Mouse (Mus musculus) v-Abl transformed pro-B cells (cell line): Measurements from ENCODE around the gene Slc35e2.

Source experiments
- in situ Hi-C, 2 experiments: fragments of 400-800 bp; cut with MboI; formaldehyde crosslinking; loops; one replicate each; pipeline ENCODE4 v1.15.1; 2025; ENCODE audit not compliant: unreplicated experiment in 2 of 2

The Slc35e2 gene

DNA sequence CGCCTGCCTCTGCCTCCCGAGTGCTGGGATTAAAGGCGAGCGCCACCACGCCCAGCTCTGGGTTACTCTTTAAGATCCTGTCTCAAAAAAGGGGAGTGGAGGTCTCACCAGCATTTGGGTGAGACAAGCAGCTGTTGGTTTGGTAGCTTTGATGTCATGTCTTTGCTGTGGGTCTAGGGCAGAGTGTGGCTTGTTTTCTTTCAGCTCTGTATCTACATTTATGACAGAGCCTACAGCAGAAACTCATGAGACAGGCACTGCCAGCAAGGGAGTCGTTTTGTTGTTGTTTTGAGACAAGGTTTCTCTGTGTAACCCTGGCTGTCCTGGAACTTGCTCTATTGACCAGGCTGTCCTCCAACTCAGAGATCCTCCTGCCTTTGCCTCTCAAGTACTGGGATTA lies 2.6 kb downstream of the Slc35e2 start:
- in situ Hi-C loops, result no loop called here

DNA sequence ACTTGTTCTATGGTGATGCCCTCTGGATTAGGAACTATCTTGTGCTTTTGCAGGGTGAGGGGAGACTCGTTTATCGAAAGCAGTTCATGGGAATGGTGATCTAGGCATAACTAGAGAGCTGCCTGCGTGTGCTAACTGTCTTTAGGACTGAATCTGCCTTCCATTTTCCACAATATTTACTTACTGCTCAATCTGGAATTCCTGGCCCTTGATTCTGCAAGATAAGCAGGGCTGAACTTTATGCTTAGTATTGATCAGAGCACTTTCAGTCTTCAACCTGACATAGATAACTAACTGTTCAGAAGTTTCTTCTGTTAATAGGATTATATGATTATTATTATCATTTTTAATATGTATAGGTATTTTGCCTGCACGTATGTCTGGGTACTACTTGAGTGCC lies 3.9 kb downstream of the Slc35e2 start:
- in situ Hi-C loops, result no loop called here

DNA sequence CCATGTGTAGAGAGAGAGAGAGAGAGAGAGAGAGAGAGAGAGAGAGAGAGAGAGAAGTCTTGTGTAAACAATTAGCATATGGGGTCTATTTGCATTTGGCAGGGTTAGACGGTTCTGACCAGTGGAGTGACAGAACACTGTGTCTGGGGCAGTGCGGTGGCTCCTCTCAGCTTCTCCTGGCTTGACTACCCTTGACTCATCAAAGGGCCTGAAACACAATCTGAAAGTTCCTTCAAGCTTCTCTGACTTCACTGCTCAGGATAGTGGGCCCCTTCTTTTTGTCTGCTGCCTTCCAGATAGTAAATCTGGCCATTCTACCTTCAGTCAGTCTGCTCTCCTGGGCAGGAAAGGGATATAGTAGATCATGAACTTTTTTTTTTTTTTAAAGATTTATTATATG lies 5.6 kb downstream of the Slc35e2 start:
- in situ Hi-C loops, result no loop called here

DNA sequence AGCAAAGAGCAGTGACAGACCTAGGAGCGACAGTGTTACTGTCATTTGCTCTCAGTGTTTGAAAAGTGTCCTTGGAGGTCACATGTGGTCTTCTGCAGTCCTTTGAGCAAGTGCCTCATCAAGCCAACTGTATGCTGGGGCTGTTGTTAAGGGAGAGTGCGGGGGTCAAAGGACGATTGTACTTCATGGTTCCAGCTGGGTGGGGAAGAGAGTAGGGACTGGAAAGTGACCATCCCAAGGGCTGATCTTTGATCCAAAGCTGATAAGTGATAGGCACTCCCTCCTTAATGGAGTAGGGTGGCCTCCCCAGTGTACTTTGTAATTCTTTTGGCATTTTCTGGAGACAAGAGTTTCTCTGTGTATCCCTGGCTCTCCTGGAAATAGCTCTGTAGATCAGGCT lies 10.6 kb downstream of the Slc35e2 start:
- in situ Hi-C loops, result no loop called here

DNA sequence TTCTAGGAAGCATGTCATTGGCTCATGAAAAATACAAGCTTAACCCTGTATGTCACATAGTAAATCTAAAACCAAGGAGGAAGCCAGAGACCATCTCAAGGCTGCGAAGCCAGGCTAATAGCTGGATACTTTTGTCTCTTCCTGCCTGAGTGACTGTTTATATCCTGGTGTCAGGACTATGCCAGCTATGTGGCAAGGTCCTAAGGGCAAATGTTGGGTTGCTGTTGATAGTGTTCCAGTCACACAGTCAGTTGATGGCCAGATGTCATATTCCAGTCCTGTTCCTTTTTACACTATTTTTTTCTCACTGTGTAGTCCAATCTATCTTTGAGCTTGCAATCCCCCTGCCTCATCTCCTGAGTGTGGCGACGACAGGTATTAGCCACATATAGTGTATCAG lies 12.0 kb downstream of the Slc35e2 start:
- in situ Hi-C loops, result no loop called here

DNA sequence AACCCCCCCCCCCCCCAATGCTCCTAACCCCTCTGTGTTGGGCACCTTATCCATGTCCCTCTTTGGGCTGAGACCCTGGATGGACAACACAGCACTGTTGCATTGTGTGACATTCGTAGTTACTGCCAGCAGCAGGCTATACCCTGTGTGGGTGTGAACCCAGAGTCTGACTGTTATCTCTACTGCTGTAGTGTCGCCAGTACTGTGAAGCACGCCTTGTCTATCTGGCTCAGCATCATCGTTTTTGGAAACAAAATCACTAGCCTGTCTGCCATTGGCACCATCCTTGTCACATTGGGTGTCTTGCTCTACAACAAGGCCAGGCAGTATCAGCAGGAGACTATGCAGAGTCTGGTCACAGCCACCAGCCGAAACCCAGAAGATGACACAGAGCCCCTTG lies 17.1 kb downstream of the Slc35e2 start:
- in situ Hi-C loops, result no loop called here

DNA sequence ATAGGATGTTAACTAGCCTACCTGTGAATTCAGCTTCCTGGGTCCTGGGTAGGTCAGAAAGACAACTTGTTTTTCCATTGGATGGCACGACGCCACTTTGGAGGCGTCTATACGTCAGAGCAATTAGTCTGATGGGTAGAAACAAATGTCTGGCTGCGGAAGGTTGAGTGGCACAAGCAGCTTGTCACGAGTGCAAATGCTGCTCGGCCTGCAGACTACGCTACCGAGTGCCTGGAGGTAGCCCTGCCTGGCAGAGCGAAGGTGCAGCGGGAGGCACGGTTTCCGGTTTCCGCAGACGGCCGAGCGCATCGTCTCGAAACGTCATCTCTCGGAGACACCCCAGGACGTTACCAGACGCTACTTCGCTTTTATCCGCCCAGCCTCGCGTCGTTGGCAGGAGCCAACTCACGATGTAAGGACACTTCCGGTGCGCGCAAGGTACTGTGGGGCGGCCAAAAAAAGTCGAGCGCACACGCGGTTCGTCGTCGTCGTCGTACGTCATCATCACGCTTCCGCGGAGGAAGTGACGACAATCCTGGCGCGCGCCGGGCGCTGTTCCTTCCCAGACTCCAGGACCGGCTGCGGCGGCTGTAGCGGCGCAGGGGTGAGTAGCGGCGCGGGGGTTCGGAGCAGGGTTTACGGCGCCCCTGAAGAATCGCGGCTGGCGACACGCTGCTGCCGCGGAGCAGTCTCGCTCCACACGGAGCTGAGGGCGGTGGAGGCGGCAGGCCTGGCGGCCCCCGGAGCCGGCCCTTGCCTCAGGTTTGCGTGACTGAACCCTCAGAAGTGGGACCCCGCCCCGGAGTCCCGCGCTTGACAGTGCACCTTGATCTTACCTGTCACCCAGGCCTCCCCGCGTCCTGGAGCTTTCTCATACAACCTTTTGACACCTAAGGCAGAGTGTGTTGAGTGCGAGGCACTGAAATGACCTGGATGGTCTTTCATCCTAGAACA lies 23.4 kb downstream of the Slc35e2 start, which contains the start of gene Cdk11b:
Cdk11b (plus strand) TSS at position 517 of the 954 bp plus-strand sequence.
- in situ Hi-C loops, result no loop called here

DNA sequence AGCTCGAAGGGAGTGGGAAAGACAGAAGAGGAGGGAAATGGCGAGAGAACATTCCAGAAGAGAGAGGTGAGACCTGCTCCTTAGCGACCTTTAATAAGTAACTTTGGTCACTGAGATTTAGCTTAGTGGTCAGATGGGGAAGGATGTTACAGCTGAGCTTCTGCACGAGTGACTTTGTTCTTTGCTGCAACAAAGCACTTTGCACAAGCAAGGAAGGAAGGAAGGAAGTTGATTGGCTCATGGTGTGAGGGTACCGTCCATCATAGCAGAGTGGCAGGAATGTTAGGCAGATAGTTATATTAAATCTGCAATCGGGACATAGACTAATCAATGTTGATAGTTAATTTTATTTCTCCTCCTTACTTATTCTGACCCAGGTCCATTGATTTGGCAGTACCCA lies 29.1 kb downstream of the Slc35e2 start:
- in situ Hi-C loops, result no loop called here

DNA sequence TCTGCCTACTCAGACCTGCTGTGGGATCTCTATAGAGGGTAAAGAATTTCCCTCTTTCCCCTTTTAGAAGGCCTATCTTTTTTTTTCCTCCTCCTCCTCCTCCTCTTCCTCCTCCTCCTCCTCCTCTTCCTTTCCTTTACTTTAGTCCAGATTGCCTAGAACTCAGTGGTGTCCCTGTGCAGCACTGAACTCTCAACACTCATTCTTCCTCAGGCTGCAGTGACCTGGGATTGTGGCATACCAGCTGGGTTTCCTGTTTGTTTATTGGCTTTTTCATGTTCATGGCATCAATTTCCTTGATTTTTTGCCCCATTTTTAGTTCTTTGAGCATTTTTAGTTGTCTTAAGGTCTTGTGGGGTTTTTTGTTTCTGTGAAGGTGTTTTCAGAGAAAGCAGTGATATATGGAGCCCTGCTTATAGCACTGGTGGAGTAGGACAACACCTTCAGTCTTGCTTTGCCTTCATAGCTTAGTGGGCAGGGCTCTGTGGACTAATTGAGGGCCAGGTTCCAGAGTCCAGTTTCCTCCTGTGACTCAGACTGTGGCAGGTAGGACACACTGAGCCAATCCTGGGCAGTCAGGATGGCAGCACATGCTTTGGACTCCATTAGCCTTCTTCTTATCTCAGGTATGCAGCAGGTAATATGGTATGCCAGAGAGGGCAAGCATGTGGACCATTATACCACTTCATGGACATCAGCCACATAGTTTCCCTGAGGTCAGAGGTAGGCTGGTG lies 34.7 kb downstream of the Slc35e2 start:
- in situ Hi-C loops, result no loop called here

DNA sequence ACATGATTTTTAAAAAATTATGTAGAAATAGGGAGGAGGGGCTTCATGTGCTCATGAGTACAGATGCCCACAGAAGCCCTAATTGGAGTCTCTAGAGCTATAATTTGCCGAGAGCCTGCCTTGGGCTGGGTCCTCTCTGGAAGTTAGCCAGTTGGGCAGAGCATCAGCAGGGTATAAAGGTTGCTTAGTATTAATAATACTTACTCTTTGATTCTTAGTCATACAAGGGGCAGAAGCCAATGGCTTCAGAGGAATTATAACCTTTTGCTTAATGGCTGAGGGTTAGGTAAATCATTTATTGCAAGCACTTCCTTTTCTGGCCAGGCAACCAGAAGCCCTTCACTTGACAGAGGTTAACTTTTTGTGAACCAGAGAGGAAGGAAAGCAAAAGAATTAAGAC lies 42.3 kb downstream of the Slc35e2 start:
- in situ Hi-C loops, result loop anchor here in 1 of 2 experiments (10.0 kb wide), 1 partner anchor 131 kb away; the partner anchor contains the start of gene Vwa1

DNA sequence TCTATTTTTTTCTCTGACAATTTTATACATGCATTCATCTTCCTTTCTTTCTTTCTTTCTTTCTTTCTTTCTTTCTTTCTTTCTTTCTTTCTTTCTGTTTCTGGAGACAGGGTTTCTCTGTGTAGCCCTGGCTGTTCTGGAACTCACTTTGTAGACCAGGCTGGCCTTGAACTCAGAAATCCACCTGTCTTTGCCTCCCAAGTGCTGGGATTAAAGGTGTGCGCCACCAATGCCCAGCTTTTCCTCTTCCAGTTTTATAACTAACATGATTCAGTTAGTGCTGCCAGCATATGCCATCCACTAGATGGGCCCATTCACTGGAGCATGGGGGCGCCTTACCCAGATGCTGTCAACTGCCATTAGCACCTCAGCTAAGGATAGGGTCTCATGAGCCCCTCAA lies 44.1 kb downstream of the Slc35e2 start, which contains the start of gene Gm10563:
Gm10563 (minus strand) TSS at position 101 of the 400 bp plus-strand sequence.
- in situ Hi-C loops, result loop anchor here (5.0 to 10.0 kb wide), 2 partner anchors 122 to 129 kb away; partner anchors contain the start of gene Vwa1 (in 1 of the 2)

DNA sequence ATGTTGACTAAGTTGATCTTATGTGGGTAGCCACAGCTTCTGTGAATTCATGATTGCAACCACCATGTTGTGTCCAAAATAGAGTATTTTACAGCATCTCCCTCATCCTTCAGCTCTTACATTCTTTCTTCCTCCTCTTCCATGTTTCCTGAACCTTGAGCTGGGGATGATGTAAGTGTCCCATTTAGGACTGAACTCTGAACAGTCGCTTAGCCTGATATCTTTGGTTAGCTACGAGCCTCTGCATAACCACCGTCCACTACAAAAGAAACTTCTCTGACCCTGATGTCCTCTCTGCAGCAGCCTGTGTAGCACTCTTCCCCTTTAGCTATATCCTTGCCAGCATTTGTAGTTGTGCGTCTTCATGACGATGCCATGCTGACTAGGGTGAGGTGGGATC lies 44.5 kb downstream of the Slc35e2 start:
- in situ Hi-C loops, result loop anchor here (5.0 to 10.0 kb wide), 2 partner anchors 122 to 129 kb away; partner anchors contain the start of gene Vwa1 (in 1 of the 2)

DNA sequence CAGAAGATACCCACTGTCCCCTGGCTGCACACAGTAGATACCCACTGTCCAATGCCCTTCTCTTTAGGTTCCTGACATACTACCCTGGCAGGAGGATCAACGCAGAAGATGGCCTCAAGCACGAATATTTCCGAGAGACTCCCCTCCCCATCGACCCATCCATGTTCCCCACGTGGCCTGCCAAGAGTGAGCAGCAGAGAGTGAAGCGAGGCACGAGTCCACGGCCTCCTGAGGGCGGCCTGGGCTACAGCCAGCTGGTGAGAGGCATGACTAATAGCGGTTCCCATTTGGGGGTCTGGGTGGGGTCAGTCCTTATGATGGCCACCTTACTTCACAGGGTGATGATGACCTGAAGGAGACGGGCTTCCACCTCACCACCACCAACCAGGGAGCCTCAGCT lies 48.1 kb downstream of the Slc35e2 start:
- in situ Hi-C loops, result loop anchor here (5.0 to 10.0 kb wide), 2 partner anchors 118 to 125 kb away; partner anchors contain the start of gene Vwa1 (in 1 of the 2)

DNA sequence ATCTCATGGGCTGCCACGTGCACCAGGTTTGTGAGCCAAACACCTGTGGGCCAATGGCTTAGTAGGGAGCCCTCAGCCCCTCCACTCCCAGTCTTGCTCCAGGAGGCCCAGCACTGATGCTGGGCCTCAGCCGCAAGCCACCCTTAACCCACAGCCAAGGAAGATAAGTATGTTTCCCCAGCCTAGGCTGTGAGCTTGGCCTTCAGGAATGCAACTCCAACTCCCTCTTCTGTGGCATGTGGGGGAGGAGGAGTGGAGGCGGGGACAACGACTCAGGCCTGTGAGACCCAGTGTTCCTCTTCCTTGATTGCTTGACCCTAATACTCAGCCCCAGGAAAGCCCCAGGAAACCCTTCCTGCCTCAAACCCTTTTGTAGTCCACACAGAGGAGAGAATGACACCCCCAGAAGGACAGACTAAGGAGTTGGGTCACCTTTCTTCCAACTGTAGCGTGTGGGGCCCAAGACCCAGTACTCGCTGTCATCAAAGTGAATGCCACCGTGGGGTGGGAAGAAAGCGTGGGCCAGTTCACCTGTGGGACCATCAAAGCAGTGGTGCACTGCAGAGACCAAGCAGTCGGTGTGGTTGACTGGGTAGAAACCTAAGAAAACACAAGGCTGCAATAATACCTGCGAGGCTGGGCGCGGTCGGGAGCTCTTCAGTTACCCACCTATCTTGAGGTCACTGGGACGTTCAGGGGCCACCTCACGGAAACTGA lies 50.5 kb downstream of the Slc35e2 start:
- in situ Hi-C loops, result no loop called here

DNA sequence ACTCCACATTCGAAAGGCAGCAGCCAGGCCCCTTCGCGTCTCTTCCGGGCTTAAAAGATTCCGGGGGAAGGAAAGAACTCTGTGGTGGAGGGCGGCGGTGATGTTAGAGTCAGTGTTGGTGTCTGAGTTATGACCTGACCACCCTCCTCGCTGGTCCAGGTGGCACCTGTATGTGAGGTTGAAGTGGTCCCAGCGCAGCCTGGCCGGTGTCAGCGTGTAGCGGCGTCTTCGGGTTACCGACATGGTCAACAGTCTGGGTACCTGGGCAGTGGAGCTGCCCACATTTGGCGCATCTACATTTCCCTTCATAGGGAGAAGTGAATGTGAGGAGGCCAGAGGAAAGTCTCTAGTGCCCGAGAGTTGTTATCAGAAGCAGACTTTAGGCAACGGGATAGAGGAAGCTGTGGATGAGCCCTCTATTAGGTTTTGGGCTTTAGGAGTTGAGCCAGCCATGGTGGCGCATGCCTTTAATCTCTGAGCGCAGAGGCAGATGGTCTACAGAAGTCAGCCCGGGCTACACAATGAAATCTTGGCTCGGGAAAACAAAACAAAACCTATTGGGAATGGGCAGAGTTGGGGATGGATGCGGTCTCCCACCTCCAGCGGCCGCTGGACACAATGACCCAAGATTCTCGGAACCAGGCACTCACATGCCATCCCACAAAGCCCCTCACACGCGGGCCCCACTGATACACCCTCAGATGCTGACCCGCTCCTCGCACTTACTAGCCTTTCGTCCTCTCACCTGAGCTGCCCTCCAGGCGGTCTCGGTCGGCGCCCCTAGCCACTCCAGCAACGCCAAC lies 51.3 kb downstream of the Slc35e2 start:
- in situ Hi-C loops, result no loop called here

DNA sequence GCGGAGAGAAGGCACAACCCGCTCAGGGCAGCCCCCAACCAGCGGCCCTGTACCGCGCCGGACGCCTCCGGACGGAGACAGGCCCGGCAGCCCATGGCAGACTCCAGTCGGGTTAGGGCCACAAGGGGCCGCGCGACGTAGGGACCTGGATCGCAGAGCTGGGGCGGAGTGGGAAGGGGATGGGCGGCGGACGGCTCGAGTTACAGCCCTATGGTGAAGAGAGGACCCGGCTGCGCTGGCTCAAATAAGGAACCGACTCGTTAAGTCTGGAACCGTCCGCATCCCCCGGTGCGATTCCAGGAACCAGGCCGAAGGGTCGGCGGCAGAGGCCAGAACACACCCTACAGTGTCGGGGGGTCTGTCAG lies 51.9 kb downstream of the Slc35e2 start, which contains the start of gene Mmp23:
Mmp23 (minus strand) TSS at position 299 of the 365 bp plus-strand sequence.
- in situ Hi-C loops, result no loop called here

DNA sequence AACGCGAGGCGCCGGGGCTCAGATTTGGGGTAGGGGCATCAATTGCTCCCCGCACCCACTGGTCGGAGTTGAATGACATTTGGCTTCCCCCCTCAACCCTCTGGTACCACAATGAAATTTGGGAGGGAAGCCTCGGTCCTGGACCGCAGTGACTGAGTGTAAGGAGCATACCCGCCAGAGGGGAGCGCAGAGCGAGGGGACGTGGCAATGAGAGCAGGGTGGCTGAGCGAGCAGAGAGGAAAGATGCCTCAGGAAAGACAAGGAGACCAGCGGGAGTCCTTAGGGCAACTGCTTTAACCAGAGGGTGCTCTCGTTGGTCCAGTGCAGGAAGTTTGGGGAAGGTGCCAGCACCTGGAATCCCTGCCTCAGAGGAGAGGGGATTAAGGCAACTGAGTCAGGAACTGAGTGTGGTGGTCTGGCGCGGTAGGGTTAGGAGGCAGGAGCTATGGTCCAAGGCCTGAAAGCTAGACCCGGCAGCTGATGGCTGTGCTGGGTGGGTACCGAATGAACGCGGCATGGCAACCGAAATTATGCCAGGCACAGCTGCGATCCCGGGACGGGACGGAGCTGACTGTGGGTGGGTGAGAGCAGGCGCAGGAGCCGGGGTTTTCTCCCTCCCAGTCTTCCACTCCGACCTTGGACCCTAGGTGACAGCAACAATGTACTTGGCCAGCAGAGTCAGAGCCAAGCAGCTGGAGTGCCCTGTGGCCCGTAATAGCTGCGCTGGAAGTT lies 52.4 kb downstream of the Slc35e2 start:
- in situ Hi-C loops, result no loop called here

DNA sequence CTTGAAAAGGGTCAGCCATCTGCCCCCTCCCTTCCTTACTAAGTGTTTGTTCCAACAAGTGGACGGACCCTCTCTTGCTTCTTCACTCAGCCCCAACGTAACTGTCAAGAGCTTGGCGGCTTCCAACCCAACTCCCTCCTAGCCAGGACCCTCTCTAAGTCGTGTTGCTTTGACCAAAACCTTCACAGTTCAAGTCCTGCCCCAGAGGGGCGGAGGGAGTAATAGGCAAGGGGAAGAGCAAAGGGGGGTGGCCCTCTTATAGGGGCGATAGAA lies 52.9 kb downstream of the Slc35e2 start:
- in situ Hi-C loops, result no loop called here
